Mouse (Mus musculus) cerebellum, adult (tissue): ENCODE results near the gene Bola1.
"Not testable (repeated sequence)": the region's sequence is repeated elsewhere in the genome, so short reads cannot be mapped to it uniquely, and the experiment has no call there.

Experiments
- ATAC-seq: cut with Nextera tagmentation; 2 replicates; pipeline ENCODE4 v1.9.2; 2017; ENCODE audit warnings: mild to moderate bottlenecking, moderate library complexity, mixed read lengths; ENCODE audit not compliant: insufficient number of reproducible peaks, low FRiP score, low TSS enrichment

The Bola1 gene

DNA sequence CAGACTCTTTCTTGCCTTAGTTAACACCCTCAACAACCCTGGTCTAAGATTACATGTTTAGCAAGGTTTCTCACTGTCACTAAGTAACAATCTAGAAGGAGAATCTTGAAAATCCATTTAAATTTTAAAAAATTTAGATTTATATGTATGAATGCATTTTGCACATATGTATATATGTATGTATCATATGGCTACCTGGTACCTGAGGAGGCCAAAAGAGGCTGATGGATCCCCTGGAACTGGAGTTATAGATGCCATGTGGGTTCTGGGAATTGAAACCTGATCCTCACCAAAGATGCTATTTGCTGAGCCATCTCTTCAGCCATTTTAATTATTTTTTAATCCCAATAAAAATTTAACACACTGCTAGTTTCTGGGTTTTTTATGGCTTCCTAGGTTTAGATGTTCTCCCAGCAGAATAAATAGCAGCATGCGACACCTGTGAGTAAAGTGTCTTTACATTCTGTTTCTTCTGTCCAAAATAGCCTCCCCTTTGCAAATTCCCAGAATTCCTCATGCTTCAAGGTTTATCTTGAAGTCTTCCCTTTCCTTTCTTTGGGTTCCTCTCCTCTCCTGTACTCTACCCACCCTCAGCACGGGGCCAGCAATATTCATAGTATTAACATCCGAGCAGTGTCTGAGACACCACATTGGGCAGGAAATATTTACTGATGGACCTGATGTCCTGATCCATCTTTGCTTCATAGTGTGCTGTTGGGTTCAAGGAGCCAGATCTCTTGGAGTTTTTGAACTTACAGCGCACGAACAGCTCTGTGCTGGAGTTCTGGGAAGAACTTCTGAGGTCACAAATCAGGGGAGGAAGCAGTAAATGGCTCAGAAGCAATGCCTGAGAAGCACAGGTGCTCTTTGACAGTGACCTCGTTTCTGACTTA, 28.9 kb upstream of the Bola1 start:
- ATAC-seq, result no peak

DNA sequence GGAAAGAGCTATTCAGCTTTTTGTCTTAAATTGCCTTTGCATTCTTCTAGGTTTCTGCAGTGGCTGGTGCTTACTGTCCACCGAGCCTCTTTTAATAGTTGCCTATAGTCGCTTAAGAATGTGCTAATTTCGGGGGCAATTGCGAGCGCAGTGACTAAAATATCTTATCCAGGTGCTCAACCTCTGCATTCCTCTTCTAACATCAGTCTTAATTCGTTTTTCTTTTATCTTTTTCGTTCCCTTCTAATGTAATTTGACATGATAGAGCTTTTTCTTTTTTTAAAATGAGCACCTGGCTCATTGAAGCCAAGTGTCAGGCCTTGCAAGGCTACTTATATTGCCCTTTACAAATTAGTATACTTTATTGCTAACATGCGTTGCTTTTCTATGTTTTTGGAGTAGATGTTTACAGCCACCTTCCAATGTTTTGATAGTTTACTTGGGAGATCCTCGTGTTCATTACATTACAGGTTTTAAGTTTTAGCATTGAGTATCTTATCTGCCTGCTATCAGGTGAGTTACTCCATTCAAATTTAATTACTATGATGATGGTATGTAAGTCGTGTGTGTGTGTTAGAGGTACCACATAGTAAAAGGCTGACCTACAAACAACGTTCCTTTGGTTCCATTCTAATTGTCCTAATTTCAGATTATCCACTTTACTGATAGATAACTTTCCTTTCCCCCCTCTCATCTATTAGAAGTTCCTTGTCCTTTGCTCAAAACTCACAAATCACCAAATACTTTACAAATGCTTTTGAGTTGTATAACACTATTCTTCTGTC, 28.0 kb upstream of the Bola1 start:
- ATAC-seq, result no peak

DNA sequence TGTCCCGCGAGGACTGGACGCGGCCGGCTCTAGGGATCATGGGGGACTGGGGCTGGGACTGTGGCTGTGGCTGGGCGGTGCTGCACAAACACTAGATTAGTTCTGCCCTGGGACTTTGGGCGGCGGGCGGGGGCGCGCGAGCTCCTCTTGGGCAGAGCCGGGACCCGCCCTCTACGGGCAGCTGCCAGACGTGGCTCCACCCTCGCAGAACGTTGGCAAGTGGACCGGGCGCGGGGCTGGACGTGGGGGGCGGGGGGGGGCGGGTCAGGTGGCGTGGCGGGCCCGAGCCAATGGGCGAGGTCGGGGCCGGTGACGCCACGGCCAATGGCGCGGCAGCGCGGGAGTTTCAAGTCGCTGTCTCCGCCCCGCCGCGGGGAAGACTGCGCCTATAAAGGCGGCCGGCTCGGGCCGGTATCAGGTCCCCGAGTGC, 26.9 kb upstream of the Bola1 start, which contains the start of gene Hist2h3c1:
Gene Hist2h3c1, plus strand, starts transcription at position 259 of the 430 bp plus-strand sequence.
- ATAC-seq, result peak; percentile 72

DNA sequence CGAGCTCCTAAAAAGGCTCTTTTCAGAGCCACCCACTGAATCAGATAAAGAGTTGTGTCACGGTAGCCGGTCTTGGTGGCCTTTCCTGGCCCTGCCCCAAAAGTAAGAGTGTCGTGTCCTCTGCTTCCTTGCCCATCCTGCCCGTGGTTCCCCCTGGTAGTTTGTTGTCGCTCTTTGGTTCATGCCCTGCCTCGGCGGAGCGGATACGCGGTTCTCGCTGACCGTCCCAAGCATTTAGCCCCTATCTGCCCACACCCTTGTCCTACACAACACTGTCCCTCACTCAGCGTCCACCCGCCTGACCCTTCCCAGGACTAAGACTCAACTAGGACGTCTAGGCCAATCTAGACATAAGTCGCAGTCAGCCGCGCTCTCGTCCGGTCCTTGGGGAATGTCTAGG, 26.5 kb upstream of the Bola1 start:
- ATAC-seq, result not testable (repeated sequence)

DNA sequence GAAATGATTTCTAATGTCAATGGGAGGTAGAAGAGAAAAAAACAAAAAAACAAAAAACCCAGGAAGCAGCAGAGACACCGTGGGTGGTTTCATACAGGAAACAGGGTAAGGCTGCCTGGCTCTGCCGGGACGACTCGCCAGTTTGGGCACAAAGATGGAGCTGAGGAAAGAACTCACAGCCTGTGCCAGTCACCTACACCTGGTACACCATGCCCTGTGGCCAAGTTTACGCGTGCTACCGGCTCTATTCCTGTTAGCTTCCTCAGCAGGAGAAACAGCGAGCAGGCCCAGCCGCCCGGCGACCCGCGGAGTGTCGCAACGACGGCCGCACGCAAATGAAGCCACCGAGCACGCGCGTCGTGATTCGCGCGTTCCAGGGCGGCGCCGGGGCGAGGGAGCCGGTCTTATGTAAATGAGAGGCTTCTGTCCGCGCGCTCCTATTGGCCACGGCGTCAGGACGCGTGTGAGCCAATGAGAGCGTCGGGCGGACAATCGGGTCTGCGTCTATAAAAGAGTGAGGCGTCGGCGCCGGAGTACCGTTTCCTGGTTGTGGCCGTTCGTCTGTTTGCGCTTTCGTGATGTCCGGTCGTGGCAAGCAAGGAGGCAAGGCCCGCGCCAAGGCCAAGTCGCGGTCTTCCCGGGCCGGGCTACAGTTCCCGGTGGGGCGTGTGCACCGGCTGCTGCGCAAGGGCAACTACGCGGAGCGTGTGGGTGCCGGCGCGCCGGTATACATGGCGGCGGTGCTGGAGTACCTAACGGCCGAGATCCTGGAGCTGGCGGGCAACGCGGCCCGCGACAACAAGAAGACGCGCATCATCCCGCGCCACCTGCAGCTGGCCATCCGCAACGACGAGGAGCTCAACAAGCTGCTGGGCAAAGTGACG, 25.7 kb upstream of the Bola1 start, which contains the start of gene Hist2h2aa1:
Gene Hist2h2aa1, plus strand, starts transcription at position 495 of the 884 bp plus-strand sequence.
- peak; percentile 88 for ATAC-seq

DNA sequence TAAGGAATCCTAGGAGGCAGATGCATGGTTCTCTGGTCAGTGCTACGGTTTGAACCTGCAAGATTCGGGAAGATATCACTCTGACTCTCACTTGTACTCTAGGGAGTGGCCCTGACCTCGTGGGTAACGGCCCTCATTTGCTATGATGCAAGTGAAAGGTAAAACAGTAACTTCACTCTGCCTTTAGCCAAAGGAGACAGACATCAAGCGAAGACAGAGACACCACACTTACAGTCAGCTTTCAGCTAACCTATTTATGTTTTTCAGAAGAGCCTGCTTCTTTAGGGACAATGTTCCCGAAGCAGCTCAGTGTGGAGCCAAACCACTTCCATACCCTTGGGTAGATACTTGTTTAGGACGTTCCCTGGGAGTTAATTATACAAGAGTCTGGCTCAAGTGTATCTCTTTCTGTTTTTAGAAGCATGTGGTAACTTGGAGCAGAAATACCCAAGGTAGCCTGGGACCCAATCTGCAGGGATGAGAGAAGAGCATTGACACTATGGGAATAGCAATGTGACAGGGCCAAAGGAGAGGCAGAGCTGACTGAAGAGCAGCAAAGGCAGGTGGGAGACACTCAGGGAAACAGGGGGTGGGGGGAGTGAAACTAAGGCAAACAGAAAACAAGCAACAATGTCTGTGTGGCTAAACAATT, 24.5 kb upstream of the Bola1 start:
- no peak for ATAC-seq

DNA sequence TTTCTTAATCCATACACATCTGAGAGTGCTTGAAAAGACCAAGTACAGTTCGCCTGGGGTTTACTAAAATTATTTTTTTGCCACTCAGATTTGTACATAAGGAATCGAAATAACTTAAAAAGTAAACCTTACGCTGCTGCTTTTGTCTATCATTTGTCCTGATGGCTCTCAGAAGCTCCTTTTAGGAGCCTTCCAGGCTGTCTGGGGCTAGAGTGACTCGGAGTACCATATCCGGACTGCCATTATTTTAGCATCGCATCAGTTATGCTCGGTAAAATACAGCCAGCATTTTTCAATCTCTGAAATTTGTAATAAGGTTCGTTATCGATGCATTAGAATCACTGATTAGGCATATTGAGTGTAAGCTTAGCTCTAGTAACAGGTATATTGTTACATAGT, 21.3 kb upstream of the Bola1 start:
- no peak for ATAC-seq

DNA sequence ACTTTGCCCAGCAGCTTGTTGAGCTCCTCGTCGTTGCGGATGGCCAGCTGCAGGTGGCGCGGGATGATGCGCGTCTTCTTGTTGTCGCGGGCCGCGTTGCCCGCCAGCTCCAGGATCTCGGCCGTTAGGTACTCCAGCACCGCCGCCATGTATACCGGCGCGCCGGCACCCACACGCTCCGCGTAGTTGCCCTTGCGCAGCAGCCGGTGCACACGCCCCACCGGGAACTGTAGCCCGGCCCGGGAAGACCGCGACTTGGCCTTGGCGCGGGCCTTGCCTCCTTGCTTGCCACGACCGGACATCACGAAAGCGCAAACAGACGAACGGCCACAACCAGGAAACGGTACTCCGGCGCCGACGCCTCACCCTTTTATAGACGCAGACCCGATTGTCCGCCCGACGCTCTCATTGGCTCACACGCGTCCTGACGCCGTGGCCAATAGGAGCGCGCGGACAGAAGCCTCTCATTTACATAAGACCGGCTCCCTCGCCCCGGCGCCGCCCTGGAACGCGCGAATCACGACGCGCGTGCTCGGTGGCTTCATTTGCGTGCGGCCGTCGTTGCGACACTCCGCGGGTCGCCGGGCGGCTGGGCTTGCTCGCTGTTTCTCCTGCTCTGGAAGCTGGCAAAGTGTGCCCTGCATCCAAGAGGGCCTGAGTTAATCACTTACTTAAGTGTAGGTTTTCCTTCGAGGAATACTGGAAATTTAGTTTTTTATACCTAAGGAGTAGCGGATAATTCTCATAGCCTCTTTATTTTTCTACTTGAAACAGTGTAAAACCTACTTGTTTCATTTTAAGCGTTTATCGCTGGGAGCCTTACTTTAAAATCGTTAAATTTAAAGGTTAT, 20.7 kb upstream of the Bola1 start, which contains the start of gene Hist2h2aa2:
Gene Hist2h2aa2, minus strand, starts transcription at position 328 of the 850 bp plus-strand sequence.
- peak; percentile 84 for ATAC-seq

DNA sequence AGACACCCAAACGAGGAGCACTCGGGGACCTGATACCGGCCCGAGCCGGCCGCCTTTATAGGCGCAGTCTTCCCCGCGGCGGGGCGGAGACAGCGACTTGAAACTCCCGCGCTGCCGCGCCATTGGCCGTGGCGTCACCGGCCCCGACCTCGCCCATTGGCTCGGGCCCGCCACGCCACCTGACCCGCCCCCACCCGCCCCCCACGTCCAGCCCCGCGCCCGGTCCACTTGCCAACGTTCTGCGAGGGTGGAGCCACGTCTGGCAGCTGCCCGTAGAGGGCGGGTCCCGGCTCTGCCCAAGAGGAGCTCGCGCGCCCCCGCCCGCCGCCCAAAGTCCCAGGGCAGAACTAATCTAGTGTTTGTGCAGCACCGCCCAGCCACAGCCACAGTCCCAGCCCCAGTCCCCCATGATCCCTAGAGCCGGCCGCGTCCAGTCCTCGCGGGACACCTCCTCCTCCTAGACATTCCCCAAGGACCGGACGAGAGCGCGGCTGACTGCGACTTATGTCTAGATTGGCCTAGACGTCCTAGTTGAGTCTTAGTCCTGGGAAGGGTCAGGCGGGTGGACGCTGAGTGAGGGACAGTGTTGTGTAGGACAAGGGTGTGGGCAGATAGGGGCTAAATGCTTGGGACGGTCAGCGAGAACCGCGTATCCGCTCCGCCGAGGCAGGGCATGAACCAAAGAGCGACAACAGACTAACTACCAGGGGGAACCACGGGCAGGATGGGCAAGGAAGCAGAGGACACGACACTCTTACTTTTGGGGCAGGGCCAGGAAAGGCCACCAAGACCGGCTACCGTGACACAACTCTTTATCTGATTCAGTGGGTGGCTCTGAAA, 19.7 kb upstream of the Bola1 start, which contains the start of gene Hist2h3c2:
Gene Hist2h3c2, minus strand, starts transcription at position 174 of the 840 bp plus-strand sequence.
- peak; percentile 74 for ATAC-seq

DNA sequence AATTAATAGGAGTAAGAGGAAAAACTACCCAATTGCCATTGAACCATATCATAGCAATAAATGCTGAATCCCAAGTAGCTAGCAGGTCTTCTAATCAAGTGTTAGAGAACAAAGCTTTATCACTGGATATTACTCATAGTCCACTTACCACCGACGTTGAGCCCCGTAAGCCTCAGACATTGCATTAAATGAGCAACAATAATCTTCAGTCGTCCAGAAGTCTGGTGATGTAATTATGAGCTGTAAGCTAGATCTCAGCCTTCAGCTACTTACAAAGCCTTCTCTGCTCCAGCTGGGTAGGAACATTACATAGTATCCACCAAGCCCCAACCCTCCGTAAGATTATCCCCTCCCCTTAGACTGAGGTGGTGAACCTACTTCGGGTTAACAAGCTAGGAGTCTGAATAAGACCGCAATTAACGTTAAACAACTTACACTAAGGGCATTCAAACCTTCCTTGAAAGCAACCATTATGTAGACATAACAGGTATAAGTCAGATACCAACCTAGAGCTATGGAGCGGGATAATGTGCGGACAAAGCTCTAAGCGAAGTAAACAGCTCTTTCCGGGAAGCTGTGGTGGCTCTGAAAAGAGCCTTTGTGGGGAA, 18.5 kb upstream of the Bola1 start:
- no peak for ATAC-seq

DNA sequence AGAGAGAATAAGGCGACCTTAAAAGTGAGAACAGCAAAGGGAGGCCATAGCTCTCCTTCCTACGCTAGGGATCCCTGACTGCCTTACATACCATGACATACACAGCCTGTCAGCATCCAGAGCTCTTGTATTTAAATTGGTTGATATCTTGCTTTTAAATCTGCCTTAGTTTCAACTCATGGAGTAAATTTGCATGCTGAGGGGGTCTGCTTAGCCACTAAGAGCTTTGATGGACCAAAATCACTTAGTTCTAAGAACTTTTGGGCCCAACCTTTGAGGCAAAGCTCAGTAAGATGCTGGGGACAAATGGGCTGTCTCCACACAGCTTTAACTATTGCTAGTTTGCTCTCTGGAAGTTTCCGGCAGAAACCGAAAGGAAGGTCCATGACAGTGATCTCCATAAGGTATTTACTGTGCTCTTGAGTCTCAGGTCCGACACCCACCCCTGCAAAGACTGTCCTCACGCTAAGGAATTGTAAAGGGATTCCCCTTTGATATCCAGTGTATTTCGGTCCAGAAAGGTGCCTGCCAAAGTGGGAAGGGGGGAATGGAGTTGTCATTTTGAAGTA, 17.9 kb upstream of the Bola1 start:
- ATAC-seq, result no peak

DNA sequence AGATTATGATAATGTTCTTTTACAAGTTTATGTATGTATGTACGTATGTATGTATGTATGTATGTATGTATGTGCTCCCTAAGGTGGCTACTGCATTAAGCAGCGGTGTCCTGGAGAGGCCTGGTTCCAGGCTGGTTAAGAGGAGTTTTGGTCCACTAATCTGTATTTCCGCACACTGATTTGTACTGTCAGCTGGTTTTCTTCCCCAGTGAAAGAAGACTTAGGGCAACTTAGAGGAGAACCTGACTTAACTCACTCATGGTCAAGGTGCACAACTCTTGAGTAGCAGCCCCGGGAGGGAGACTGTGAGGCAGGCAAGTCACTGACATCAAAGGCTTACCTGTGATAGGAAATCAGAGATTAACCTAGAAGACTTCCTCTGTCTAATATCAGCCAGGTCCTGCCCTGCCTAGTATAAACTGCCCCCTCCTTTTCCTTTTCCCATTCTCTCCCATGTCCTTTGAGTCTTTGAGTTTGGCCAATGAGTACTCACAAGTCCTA, 17.4 kb upstream of the Bola1 start:
- ATAC-seq, result no peak

DNA sequence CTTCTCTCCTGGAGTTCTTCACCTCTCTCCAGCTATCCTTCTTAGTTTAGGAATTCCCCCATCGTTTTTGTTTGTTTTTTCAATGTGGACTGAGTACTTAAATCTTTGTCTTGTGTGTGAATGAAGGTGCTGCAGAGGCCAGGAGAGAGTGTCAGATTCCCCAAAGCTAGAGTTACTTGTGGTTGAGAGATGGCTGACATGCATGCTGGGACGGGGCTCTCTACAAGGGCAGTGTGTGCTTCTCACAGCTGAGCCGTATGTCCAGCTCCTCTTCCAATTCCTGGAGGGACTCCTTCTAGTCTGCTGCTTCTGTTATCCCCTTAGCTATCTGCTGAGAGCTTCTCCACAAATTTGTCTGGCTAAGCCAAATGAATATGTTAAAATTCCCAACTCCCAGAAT, 16.3 kb upstream of the Bola1 start:
- no peak for ATAC-seq

DNA sequence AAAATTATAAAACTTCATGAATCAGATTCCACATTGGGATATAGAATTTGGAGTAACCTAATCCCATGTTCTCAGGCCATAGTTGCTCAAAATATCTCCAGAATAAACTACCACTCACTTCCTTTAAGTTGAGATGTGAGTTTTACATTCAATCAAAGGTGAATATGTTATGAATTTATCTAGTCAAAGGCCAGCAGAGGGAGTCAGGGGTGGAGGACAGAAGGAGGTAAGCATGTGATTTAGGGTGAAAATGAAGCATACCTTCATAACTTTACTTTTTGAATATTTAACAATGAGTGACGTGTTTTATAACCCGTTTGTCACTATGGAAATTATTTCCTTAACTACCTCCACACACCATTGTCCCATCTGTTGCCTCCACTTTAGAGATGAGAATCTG, 15.4 kb upstream of the Bola1 start:
- ATAC-seq, result no peak

DNA sequence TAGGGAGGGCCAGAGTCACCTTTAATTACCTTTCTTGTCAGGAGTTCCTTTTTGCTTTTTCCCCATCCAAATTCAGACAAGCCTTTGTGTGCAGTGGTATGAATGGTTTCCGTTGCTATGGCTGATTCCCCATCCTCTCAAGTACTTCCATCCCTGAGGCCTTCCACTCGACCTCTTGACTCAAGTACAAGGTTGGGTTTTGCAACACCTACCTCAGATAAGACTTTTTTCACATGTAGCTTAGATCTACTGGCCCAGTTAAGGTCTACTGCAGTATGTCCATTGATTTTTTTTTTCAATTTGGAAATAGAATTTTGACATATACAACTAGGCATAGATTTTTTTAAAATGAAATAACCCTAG, 12.2 kb upstream of the Bola1 start:
- ATAC-seq, result no peak

DNA sequence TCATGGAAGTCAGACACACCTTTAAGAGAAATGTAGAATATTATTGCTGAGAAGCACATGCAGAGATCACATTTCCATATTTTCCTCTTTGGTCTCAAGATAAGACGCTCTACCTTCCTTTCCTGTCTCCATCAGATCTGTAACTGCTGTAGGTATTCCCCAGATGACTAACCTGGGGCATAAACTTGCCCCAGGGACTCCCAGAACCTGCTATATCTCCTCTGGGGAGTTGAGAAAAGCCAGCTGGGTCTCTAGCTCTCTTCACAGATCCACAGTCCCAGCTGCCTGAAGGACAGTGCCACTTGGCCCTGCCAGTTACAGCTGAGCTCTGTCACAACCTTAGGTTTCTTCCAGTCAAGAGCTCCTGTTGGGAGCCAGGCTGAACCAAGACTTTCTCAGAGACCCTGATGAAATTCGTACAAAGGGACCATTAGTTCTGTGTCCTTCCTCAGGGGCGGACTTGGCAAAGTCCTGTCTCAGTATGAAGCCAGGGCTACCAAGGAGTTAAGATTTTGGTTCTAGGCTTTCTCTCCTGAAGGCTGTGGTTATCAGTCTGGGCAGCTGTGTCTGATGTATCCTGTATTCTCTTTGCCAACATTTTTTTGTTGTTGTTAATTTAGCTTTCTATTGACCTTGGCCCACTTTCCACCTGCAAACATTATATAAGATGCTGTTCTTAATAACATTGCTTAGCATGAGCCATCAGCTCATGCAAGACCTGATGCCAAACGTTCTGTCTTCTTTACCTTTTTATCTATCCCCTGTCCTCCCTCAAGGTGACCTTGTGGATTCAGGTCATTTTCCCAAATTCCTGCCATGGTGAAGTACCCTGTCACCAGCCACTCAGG, 11.6 kb upstream of the Bola1 start:
- ATAC-seq, result no peak
